Mouse (Mus musculus): ENCODE results near the gene Chst3. TPM values are rescaled to one million over a fixed set of nuclear protein-coding genes. Genes with fewer than 3 reads are reported as not detected.
"Not testable (repeated sequence)": the region's sequence is repeated elsewhere in the genome, so short reads cannot be mapped to it uniquely, and the experiment has no call there.

Chst3 gene
- polyA plus RNA-seq, 1 experiment from 2014 or later: 3.0 TPM

GRCm38 (mm10) chr10:60166068-60166467 lies 53.0 kb downstream of the Chst3 start:
- Histone ChIP-seq H3K27me3 (no peaks in the 10 kb centered on the region), H3K9ac (no peak overlapping the region), H3K4me3 (no peak overlapping the region), H3K36me3 (no peaks in the 10 kb centered on the region), H3K4me2 (no peak overlapping the region), H3K9me3 (no peaks in the 10 kb centered on the region), H3K27ac (no peak overlapping the region), H3K4me1 (no peaks in the 10 kb centered on the region)
- 41% methylated on average over 3 of the region's 3 CpGs for WGBS
- no peak for ATAC-seq (ENCODE audit: insufficient number of reproducible peaks, low FRiP score, low TSS enrichment, low read depth)

- Histone ChIP-seq H3K4me2 (no peak overlapping the region), H3K9ac (no peak overlapping the region), H3K27ac (no peak overlapping the region), H3K4me1 (no peaks in the 10 kb centered on the region), H3K4me3 (no peak overlapping the region), H3K36me3 (no peaks in the 10 kb centered on the region), H3K9me3 (no peaks in the 10 kb centered on the region), H3K27me3 (no peaks in the 10 kb centered on the region)
- no peak for ATAC-seq (ENCODE audit: insufficient number of reproducible peaks, low FRiP score, low TSS enrichment, low read depth)
- WGBS: 75% methylated on average over 1 of the region's 1 CpGs
Observed at GRCm38 (mm10) chr10:60164869-60165268, 54.2 kb downstream of the Chst3 start.

GRCm38 (mm10) chr10:60162973-60163255 lies 56.1 kb downstream of the Chst3 start:
- H3K9me3 ChIP-seq: no peaks in the 10 kb centered on the region
- no peaks in the 10 kb centered on the region for H3K27me3 ChIP-seq
- no peak overlapping the region for H3K4me2 ChIP-seq
- no peak overlapping the region for H3K27ac ChIP-seq
- WGBS: 90% methylated on average over 6 of the region's 6 CpGs
- no peak for ATAC-seq (ENCODE audit: insufficient number of reproducible peaks, low FRiP score, low TSS enrichment, low read depth)
- no peak overlapping the region for H3K4me3 ChIP-seq
- no peaks in the 10 kb centered on the region for H3K4me1 ChIP-seq
- H3K36me3 ChIP-seq: no peaks in the 10 kb centered on the region
- H3K9ac ChIP-seq: no peak overlapping the region

- not testable (repeated sequence) for H3K4me2 ChIP-seq; H3K4me1 ChIP-seq; H3K27ac ChIP-seq; H3K9ac ChIP-seq; ATAC-seq (ENCODE audit: insufficient number of reproducible peaks, low FRiP score, low TSS enrichment, low read depth); H3K36me3 ChIP-seq; H3K27me3 ChIP-seq; H3K9me3 ChIP-seq; H3K4me3 ChIP-seq
- 77% methylated on average over 8 of the region's 8 CpGs for WGBS
Observed at GRCm38 (mm10) chr10:60162184-60162972, 56.7 kb downstream of the Chst3 start.

DNA sequence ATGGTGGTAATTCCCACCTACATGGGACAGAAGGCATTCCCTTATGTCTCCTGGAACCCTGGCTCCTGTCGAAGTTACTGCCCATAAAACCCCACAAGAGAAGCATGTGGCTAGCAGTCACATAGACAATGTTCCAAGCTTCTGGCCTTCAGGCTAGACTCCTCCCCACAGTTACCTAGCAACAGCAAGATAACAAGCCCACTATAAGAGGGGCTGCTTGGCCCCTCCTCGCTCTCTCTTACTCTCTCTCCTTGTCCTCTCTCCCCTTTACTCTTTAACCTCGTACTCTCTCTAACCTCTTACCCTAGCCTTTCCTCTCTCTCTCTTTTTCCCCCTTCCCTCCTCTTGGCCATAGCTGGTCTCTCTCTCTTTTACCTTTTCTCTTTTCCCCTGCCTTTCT lies 57.7 kb downstream of the Chst3 start:
- H3K27me3 ChIP-seq; ATAC-seq (ENCODE audit: insufficient number of reproducible peaks, low FRiP score, low TSS enrichment, low read depth); H3K9ac ChIP-seq; H3K4me2 ChIP-seq; H3K4me1 ChIP-seq; H3K27ac ChIP-seq; H3K36me3 ChIP-seq; H3K4me3 ChIP-seq; H3K9me3 ChIP-seq: not testable (repeated sequence)
- WGBS: 58% methylated on average over 3 of the region's 3 CpGs

- no peak overlapping the region for H3K4me3 ChIP-seq
- H3K4me2 ChIP-seq: no peak overlapping the region
- no peak overlapping the region for H3K27ac ChIP-seq
- no peak for ATAC-seq (ENCODE audit: insufficient number of reproducible peaks, low FRiP score, low TSS enrichment, low read depth)
- H3K36me3 ChIP-seq: no peaks in the 10 kb centered on the region
- H3K4me1 ChIP-seq: no peaks in the 10 kb centered on the region
- no peaks in the 10 kb centered on the region for H3K27me3 ChIP-seq
- H3K9me3 ChIP-seq: no peaks in the 10 kb centered on the region
- 87% methylated on average over 3 of the region's 3 CpGs for WGBS
- H3K9ac ChIP-seq: no peak overlapping the region
Observed at GRCm38 (mm10) chr10:60158144-60158543, 60.9 kb downstream of the Chst3 start.

DNA sequence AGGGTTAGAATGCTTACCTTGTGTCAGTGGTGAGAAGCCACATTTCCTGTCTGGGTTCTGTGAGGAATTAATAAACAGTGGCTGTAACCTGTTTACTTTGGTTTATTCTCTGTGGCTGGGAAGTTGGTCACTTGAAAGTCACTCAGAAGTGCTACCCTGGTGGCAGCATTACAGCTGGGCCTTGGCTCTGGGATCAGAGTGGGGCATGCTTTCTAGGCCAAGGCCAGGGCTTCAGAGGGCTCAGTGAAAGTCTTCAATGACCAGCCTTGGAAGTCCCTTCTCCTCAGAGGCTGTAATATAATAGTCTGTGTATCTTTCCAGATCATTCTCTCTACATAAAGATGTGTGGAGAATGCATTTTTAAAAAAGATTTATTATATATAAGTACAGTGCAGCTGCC lies 63.0 kb downstream of the Chst3 start:
- Histone ChIP-seq H3K36me3 (no peaks in the 10 kb centered on the region), H3K4me1 (peaks cover 6% of the 10 kb centered on the region; the same call in 1 of the 2 replicates), H3K9me3 (no peaks in the 10 kb centered on the region), H3K27me3 (0 out of 2 replicates have a peak, but pooled peaks cover 4% of the 10 kb centered on the region), H3K9ac (no peak overlapping the region), H3K4me3 (no peak overlapping the region), H3K4me2 (no peak overlapping the region), H3K27ac (no peak overlapping the region)
- no peak for ATAC-seq (ENCODE audit: insufficient number of reproducible peaks, low FRiP score, low TSS enrichment, low read depth)

DNA sequence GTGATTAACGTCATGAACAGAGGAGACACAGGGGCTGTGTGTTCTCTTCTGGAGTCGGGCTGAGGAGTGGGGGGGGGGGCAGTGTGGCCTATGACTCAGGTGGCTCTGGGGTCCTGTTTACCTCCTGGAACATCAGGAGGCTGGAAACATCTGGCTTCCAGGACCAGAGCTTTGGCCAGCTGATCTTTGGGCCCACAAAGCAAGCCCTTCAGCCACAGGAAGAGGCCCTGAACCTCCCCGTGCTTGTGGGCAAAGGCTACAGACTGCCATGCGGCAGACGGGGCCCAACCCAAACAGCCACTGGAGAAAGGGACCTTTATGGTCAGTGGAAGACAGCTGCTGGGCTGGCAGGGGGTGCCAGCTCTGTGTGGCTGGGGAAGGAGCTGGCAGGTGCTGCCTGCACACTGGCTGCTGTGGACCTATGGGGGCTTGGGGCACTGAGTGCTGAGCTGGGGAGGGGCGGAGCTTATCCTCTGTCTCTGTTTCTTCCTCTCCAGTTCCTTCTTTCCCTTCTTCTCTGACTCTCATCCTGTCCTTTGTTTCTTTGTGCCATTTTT lies 67.9 kb downstream of the Chst3 start:
- no peak overlapping the region for H3K4me2 ChIP-seq
- 0 out of 2 replicates have a peak, but pooled peaks cover 4% of the 10 kb centered on the region for H3K27me3 ChIP-seq
- H3K36me3 ChIP-seq: no peaks in the 10 kb centered on the region
- H3K4me3 ChIP-seq: no peak overlapping the region
- peaks cover 7% of the 10 kb centered on the region; the same call in 1 of the 2 replicates for H3K4me1 ChIP-seq
- H3K9ac ChIP-seq: no peak overlapping the region
- peak; percentile 56 for ATAC-seq (ENCODE audit: insufficient number of reproducible peaks, low FRiP score, low TSS enrichment, low read depth)
- no peak overlapping the region for H3K27ac ChIP-seq
- no peaks in the 10 kb centered on the region for H3K9me3 ChIP-seq
- WGBS: 52% methylated on average over 6 of the region's 6 CpGs

DNA sequence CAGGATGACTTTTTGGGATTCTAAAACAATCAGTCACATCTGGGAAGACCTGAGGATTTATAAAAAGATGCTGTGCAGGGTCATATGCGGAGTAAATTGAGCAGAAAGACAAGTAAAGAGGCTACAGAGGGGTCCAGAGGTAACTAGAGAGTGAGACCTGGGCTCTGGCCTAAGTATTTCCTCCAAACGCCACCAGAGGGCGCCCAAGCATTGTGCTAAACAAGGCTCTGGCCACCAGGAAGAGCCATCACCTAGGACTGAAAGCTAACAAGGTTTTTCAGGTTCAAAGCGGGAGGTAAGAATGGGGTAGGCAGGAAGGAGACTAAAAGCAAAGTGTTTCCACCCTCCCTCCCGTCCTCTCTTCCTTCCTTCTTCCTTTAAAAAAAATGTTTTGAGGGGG lies 71.0 kb downstream of the Chst3 start:
- Histone ChIP-seq H3K36me3 (no peaks in the 10 kb centered on the region), H3K4me3 (no peak overlapping the region), H3K27ac (no peak overlapping the region), H3K4me2 (no peak overlapping the region), H3K27me3 (0 out of 2 replicates have a peak, but pooled peaks cover 4% of the 10 kb centered on the region), H3K4me1 (peaks cover 8% of the 10 kb centered on the region; the same call in 1 of the 2 replicates), H3K9me3 (no peaks in the 10 kb centered on the region), H3K9ac (no peak overlapping the region)
- WGBS: 3% methylated on average over 5 of the region's 5 CpGs
- no peak for ATAC-seq (ENCODE audit: insufficient number of reproducible peaks, low FRiP score, low TSS enrichment, low read depth)

DNA sequence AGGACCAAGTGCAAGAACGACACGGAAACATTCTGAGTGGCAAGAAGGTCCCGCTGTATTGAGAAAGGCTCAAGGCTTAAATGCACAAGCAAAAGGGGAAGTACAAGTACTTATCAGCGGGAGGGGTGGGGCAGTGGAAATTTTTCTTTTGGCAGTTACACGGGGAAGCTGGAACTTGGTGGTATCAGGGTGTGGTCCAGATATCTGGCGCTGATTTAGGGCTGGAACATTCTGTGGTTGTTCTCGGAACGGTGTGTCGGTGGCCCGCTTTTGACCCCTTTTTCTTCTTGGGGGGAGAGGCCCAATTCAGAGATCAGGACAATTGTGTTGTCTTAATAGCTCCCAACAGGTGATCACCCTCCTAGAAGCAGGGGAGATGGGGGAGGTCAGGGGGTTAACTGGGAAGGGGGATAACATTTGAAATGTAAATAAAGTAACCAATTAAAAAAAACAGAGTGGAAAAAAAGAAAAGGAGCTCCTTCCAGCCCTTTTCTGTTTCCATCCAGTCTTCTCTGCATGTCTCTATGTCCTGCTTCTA lies 71.5 kb downstream of the Chst3 start:
- H3K9me3 ChIP-seq; H3K4me2 ChIP-seq; H3K36me3 ChIP-seq; H3K4me3 ChIP-seq; H3K27ac ChIP-seq; ATAC-seq (ENCODE audit: insufficient number of reproducible peaks, low FRiP score, low TSS enrichment, low read depth); H3K9ac ChIP-seq; H3K27me3 ChIP-seq: not testable (repeated sequence)
- H3K4me1 ChIP-seq: peaks cover 13% of the 10 kb centered on the region; the same call in 1 of the 2 replicates
- 61% methylated on average over 10 of the region's 10 CpGs for WGBS

DNA sequence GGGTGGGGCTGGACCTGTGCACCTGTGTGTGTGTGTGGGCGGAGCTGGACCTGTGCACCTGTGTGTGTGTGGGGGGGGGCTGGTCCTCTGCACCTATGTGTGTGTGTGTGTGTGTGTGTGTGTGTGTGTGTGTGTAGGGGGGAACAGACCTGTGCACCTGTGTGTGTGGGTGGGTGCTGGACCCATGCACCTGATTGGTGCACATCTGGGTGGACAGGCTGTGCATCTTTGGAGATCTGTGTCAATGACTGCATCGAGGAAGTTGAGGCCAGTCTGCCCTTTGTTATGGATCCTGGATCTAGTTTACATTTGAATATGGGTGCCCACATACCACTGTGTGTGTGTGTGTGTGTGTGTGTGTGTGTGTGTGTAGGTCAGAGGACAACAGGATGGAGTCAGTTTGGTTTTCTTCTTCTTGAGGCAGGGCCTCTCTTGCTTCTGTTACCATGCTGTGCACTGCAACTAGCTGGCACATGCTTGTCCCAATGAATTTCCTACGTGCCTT lies 77.4 kb downstream of the Chst3 start:
- ATAC-seq (ENCODE audit: insufficient number of reproducible peaks, low FRiP score, low TSS enrichment, low read depth): no peak
- WGBS: 92% methylated on average over 3 of the region's 3 CpGs

GRCm38 (mm10) chr10:60140751-60141150 lies 78.3 kb downstream of the Chst3 start:
- H3K27ac ChIP-seq: no peak overlapping the region
- H3K9me3 ChIP-seq: no peaks in the 10 kb centered on the region
- no peak overlapping the region for H3K4me3 ChIP-seq
- no peaks in the 10 kb centered on the region for H3K36me3 ChIP-seq
- H3K4me1 ChIP-seq: peaks cover 6% of the 10 kb centered on the region; the same call in 1 of the 2 replicates
- no peak overlapping the region for H3K4me2 ChIP-seq
- ATAC-seq (ENCODE audit: insufficient number of reproducible peaks, low FRiP score, low TSS enrichment, low read depth): no peak
- H3K27me3 ChIP-seq: no peaks in the 10 kb centered on the region
- H3K9ac ChIP-seq: no peak overlapping the region
- WGBS: 71% methylated on average over 4 of the region's 4 CpGs

More for the DNA sequence above, 77.4 kb downstream of the Chst3 start:
- H3K9me3 ChIP-seq: no peaks in the 10 kb centered on the region
- no peak overlapping the region for H3K4me3 ChIP-seq
- H3K4me1 ChIP-seq: peaks cover 6% of the 10 kb centered on the region; the same call in 1 of the 2 replicates
- H3K9ac ChIP-seq: no peak overlapping the region
- no peaks in the 10 kb centered on the region for H3K27me3 ChIP-seq
- H3K36me3 ChIP-seq: no peaks in the 10 kb centered on the region
- H3K27ac ChIP-seq: no peak overlapping the region
- H3K4me2 ChIP-seq: no peak overlapping the region

All from limb, embryonic 15.5 days (tissue).